Mouse (Mus musculus) neural tube, embryonic 11.5 days (tissue): Measurements from ENCODE around the gene Fam161a. TPM values are rescaled to one million over a fixed set of nuclear protein-coding genes. Genes with fewer than 3 reads are reported as not detected.

ENCODE experiments used
- ATAC-seq: fragments of 200-750 bp; cut with Nextera tagmentation; 2 replicates; pipeline ENCODE4 v1.8.0; 2017; ENCODE audit warnings: moderate number of reproducible peaks, mild to moderate bottlenecking, moderate TSS enrichment, moderate library complexity; ENCODE audit not compliant: insufficient read depth, low FRiP score, low TSS enrichment
- DNase-seq: peaks from one replicate; pipeline ENCODE4 v3.0.0-alpha.2; 2015; ENCODE audit warnings: low spot score
- H3K27ac ChIP-seq: fragments of 300-500 bp; sonication (generic); 2 replicates; pipeline ENCODE4 v1.5.1; 2014; ENCODE audit warnings: low read depth, mild to moderate bottlenecking, low read length
- H3K27me3 ChIP-seq: fragments of 300-500 bp; sonication (generic); 2 replicates; pipeline ENCODE4 v1.6.1; 2014; ENCODE audit warnings: mild to moderate bottlenecking, low read length, mixed read lengths; ENCODE audit not compliant: control insufficient read depth, insufficient read depth
- H3K36me3 ChIP-seq: fragments of 300-500 bp; sonication (generic); 2 replicates; pipeline ENCODE4 v1.6.1; 2014; ENCODE audit warnings: mild to moderate bottlenecking, low read length, moderate library complexity, mixed read lengths; ENCODE audit not compliant: control insufficient read depth, insufficient read depth
- H3K4me1 ChIP-seq: fragments of 300-500 bp; sonication (generic); 2 replicates; pipeline ENCODE4 v1.6.1; 2014; ENCODE audit warnings: low read length, mixed read lengths; ENCODE audit not compliant: control insufficient read depth, insufficient read depth
- H3K4me2 ChIP-seq: fragments of 300-500 bp; sonication (generic); 2 replicates; pipeline ENCODE4 v1.6.1; 2014; ENCODE audit warnings: low read depth, mild to moderate bottlenecking, moderate library complexity
- H3K4me3 ChIP-seq: fragments of 300-500 bp; sonication (generic); 2 replicates; pipeline ENCODE4 v1.5.1; 2014; ENCODE audit warnings: low read depth, low read length
- H3K9ac ChIP-seq: fragments of 300-500 bp; sonication (generic); 2 replicates; pipeline ENCODE4 v1.6.1; 2014; ENCODE audit warnings: mild to moderate bottlenecking, low read length
- H3K9me3 ChIP-seq: fragments of 300-500 bp; sonication (generic); 2 replicates; pipeline ENCODE4 v1.6.1; 2016; ENCODE audit warnings: low read length; ENCODE audit not compliant: control insufficient read depth
- WGBS: fragments of 180-500 bp; shearing (Covaris S2); extraction: QIAGEN DNeasy Blood & Tissue Kit; methylation state at CpG from one replicate; pipeline ENCODE4 v1.1.7; 2014; 5-methylcytosine and 5-hydroxymethylcytosine counted together
- polyA plus RNA-seq: library from polyadenylated mRNA; unstranded; fragments of >200 nt; fragmentation: Nextera tagmentation; extraction: Ambion mirVana; gene quantifications from 2 replicates; pipeline ENCODE4 v1.2.1, GENCODE M21; 2014

Fam161a gene
- polyA plus RNA-seq, 1 experiment from 2014 or later, result 3.8 TPM

GRCm38 (mm10) chr11:22982846-22983245 lies 24.5 kb upstream of the Fam161a start:
- DNase-seq (no peak), ATAC-seq (no peak)
- H3K9me3 ChIP-seq, result no peaks in the 10 kb centered on the region
- WGBS, result 77% methylated on average over 6 of the region's 6 CpGs
- H3K27me3 ChIP-seq, result no peaks in the 10 kb centered on the region
- no peak overlapping the region for H3K4me3 ChIP-seq
- peaks cover 6% of the 10 kb centered on the region for H3K4me1 ChIP-seq
- H3K4me2 ChIP-seq, result no peak overlapping the region; the same call in 1 of the 2 replicates
- no peak overlapping the region for H3K27ac ChIP-seq
- no peaks in the 10 kb centered on the region for H3K36me3 ChIP-seq
- H3K9ac ChIP-seq, result no peak overlapping the region

GRCm38 (mm10) chr11:22985510-22985909 lies 21.8 kb upstream of the Fam161a start:
- ATAC-seq (no peak), DNase-seq (no peak)
- 86% methylated on average over 3 of the region's 3 CpGs for WGBS
- Histone ChIP-seq H3K9me3 (no peaks in the 10 kb centered on the region), H3K4me1 (peaks cover 6% of the 10 kb centered on the region), H3K9ac (no peak overlapping the region), H3K27ac (no peak overlapping the region), H3K27me3 (no peaks in the 10 kb centered on the region), H3K36me3 (no peaks in the 10 kb centered on the region), H3K4me2 (no peak overlapping the region), H3K4me3 (no peak overlapping the region)

GRCm38 (mm10) chr11:22987357-22987756 lies 20.0 kb upstream of the Fam161a start:
- Histone ChIP-seq H3K36me3 (no peaks in the 10 kb centered on the region), H3K4me3 (no peak overlapping the region), H3K27ac (no peak overlapping the region), H3K27me3 (no peaks in the 10 kb centered on the region), H3K4me2 (no peak overlapping the region), H3K4me1 (peaks cover 10% of the 10 kb centered on the region), H3K9me3 (no peaks in the 10 kb centered on the region), H3K9ac (no peak overlapping the region)
- ATAC-seq, result no peak
- peak; percentile 40 for DNase-seq
- WGBS, result 55% methylated on average over 2 of the region's 2 CpGs

- peaks cover 3% of the 10 kb centered on the region; the same call in 1 of the 2 replicates for H3K36me3 ChIP-seq
- 58% methylated on average over 1 of the region's 1 CpGs for WGBS
Measured at GRCm38 (mm10) chr11:22989786-22990185, 17.5 kb upstream of the Fam161a start.

GRCm38 (mm10) chr11:22990393-22991126 lies 16.8 kb upstream of the Fam161a start, which contains the start of gene Cct4:
Gene Cct4 (plus strand): TSS chr11:22990519.
- ATAC-seq (peak; percentile 98), DNase-seq (peak; percentile 94)
- peak within 1 kb of the TSS; percentile 93 for H3K4me3 ChIP-seq
- H3K9me3 ChIP-seq, result no peaks in the 10 kb centered on the region
- H3K27ac ChIP-seq, result peak within 1 kb of the TSS; percentile 90
- H3K27me3 ChIP-seq, result no peaks in the 10 kb centered on the region
- under 1% methylated on average over 66 of the region's 66 CpGs for WGBS
- H3K36me3 ChIP-seq, result peaks cover 7% of the 10 kb centered on the region
- H3K4me1 ChIP-seq, result peaks cover 10% of the 10 kb centered on the region
- peak within 1 kb of the TSS; percentile 94 for H3K9ac ChIP-seq
- peak within 1 kb of the TSS; percentile 93 for H3K4me2 ChIP-seq

More at GRCm38 (mm10) chr11:22989786-22990185, 17.5 kb upstream of the Fam161a start:
- Histone ChIP-seq H3K27me3 (no peaks in the 10 kb centered on the region), H3K9ac (peak overlapping the region; percentile 94), H3K4me2 (peak overlapping the region; percentile 93), H3K27ac (peak overlapping the region; percentile 90), H3K4me3 (peak overlapping the region; percentile 93), H3K9me3 (no peaks in the 10 kb centered on the region), H3K4me1 (peaks cover 10% of the 10 kb centered on the region)
- DNase-seq (no peak), ATAC-seq (peak; percentile 10; the same call in 1 of the 2 replicates)

- no peaks in the 10 kb centered on the region for H3K9me3 ChIP-seq
- ATAC-seq, result no peak
- H3K9ac ChIP-seq, result peak overlapping the region; percentile 94
- DNase-seq, result no peak
- no peak overlapping the region for H3K27ac ChIP-seq
- no peaks in the 10 kb centered on the region for H3K27me3 ChIP-seq
- peaks cover 7% of the 10 kb centered on the region for H3K36me3 ChIP-seq
- H3K4me2 ChIP-seq, result peak overlapping the region; percentile 93
- H3K4me3 ChIP-seq, result peak overlapping the region; percentile 93
- peaks cover 10% of the 10 kb centered on the region for H3K4me1 ChIP-seq
- WGBS, result 13% methylated on average over 14 of the region's 14 CpGs
Measured at GRCm38 (mm10) chr11:22991218-22991835, 16.0 kb upstream of the Fam161a start.

- ATAC-seq, result no peak
- Histone ChIP-seq H3K4me2 (no peak overlapping the region), H3K27me3 (no peaks in the 10 kb centered on the region), H3K4me1 (peaks cover 10% of the 10 kb centered on the region), H3K4me3 (no peak overlapping the region), H3K9ac (no peak overlapping the region), H3K36me3 (peaks cover 17% of the 10 kb centered on the region), H3K27ac (no peak overlapping the region), H3K9me3 (no peaks in the 10 kb centered on the region)
- DNase-seq, result no peak
- WGBS, result 96% methylated on average over 2 of the region's 2 CpGs
Measured at GRCm38 (mm10) chr11:22994271-22994670, 13.1 kb upstream of the Fam161a start.

- H3K4me2 ChIP-seq, result no peak overlapping the region
- DNase-seq, result no peak
- WGBS, result 96% methylated on average over 4 of the region's 4 CpGs
- H3K4me1 ChIP-seq, result peaks cover 10% of the 10 kb centered on the region
- H3K27me3 ChIP-seq, result no peaks in the 10 kb centered on the region
- H3K9me3 ChIP-seq, result no peaks in the 10 kb centered on the region
- no peak for ATAC-seq
- H3K9ac ChIP-seq, result no peak overlapping the region
- H3K4me3 ChIP-seq, result no peak overlapping the region
- peaks cover 26% of the 10 kb centered on the region for H3K36me3 ChIP-seq
- no peak overlapping the region for H3K27ac ChIP-seq
Measured at GRCm38 (mm10) chr11:22995461-22995860, 11.9 kb upstream of the Fam161a start.
